Mouse (Mus musculus): ENCODE results near the gene Espnl. TPM values are rescaled to one million over a fixed set of nuclear protein-coding genes. Genes with fewer than 3 reads are reported as not detected.

Espnl gene
- polyA plus RNA-seq, 1 experiment from 2014 or later = not detected

GRCm38 (mm10) chr1:91309366-91310085 is 12.3 kb upstream of the Espnl start:
- Histone ChIP-seq H3K4me3 (ENCODE audit: low read depth, low read length) (no peak overlapping the region), H3K27me3 (ENCODE audit: control insufficient read depth, insufficient read depth, low read depth, low read length) (no peaks in the 10 kb centered on the region), H3K4me2 (ENCODE audit: low read depth, low read length) (no peak overlapping the region), H3K27ac (ENCODE audit: low read length) (peak overlapping the region; percentile 46; the same call in 1 of the 2 replicates), H3K9me3 (replicated peaks; ENCODE audit: control insufficient read depth, low read length) (no peaks in the 10 kb centered on the region), H3K9ac (ENCODE audit: low read depth, low read length) (no peak overlapping the region), H3K36me3 (ENCODE audit: control insufficient read depth, insufficient read depth) (peaks cover 56% of the 10 kb centered on the region), H3K4me1 (ENCODE audit: control insufficient read depth, low read depth, low read length) (no peaks in the 10 kb centered on the region)
- ATAC-seq (ENCODE audit: low read depth) = peak; percentile 68
- WGBS (ENCODE audit: insufficient replicate concordance) = 75% methylated on average over 13 of the region's 13 CpGs

- H3K27me3 ChIP-seq (ENCODE audit: control insufficient read depth, insufficient read depth, low read depth, low read length) = no peaks in the 10 kb centered on the region
- no peak overlapping the region for H3K9ac ChIP-seq (ENCODE audit: low read depth, low read length)
- no peak for ATAC-seq (ENCODE audit: low read depth)
- H3K4me1 ChIP-seq (ENCODE audit: control insufficient read depth, low read depth, low read length) = no peaks in the 10 kb centered on the region
- peaks cover 38% of the 10 kb centered on the region for H3K36me3 ChIP-seq (ENCODE audit: control insufficient read depth, insufficient read depth)
- H3K4me2 ChIP-seq (ENCODE audit: low read depth, low read length) = no peak overlapping the region
- no peaks in the 10 kb centered on the region for H3K9me3 ChIP-seq (replicated peaks; ENCODE audit: control insufficient read depth, low read length)
- H3K4me3 ChIP-seq (ENCODE audit: low read depth, low read length) = no peak overlapping the region
- H3K27ac ChIP-seq (ENCODE audit: low read length) = no peak overlapping the region
- WGBS (ENCODE audit: insufficient replicate concordance) = 83% methylated on average over 4 of the region's 4 CpGs
These were observed 9.6 kb upstream of the Espnl start for GRCm38 (mm10) chr1:91312273-91312672.

- H3K9ac ChIP-seq (ENCODE audit: low read depth, low read length) = no peak overlapping the region
- H3K36me3 ChIP-seq (ENCODE audit: control insufficient read depth, insufficient read depth) = peaks cover 32% of the 10 kb centered on the region
- H3K27ac ChIP-seq (ENCODE audit: low read length) = no peak overlapping the region
- H3K27me3 ChIP-seq (ENCODE audit: control insufficient read depth, insufficient read depth, low read depth, low read length) = no peaks in the 10 kb centered on the region
- H3K4me3 ChIP-seq (ENCODE audit: low read depth, low read length) = no peak overlapping the region
- no peak for ATAC-seq (ENCODE audit: low read depth)
- H3K4me1 ChIP-seq (ENCODE audit: control insufficient read depth, low read depth, low read length) = no peaks in the 10 kb centered on the region
- WGBS (ENCODE audit: insufficient replicate concordance) = 68% methylated on average over 5 of the region's 5 CpGs
- H3K4me2 ChIP-seq (ENCODE audit: low read depth, low read length) = no peak overlapping the region
- no peaks in the 10 kb centered on the region for H3K9me3 ChIP-seq (replicated peaks; ENCODE audit: control insufficient read depth, low read length)
These were observed 8.6 kb upstream of the Espnl start for GRCm38 (mm10) chr1:91313251-91313650.

GRCm38 (mm10) chr1:91317656-91318055 is 4.2 kb upstream of the Espnl start:
- 78% methylated on average over 6 of the region's 6 CpGs for WGBS (ENCODE audit: insufficient replicate concordance)
- H3K9me3 ChIP-seq (replicated peaks; ENCODE audit: control insufficient read depth, low read length) = no peaks in the 10 kb centered on the region
- no peak overlapping the region for H3K4me2 ChIP-seq (ENCODE audit: low read depth, low read length)
- peaks cover 7% of the 10 kb centered on the region for H3K4me1 ChIP-seq (ENCODE audit: control insufficient read depth, low read depth, low read length)
- no peak for ATAC-seq (ENCODE audit: low read depth)
- no peak overlapping the region for H3K9ac ChIP-seq (ENCODE audit: low read depth, low read length)
- H3K4me3 ChIP-seq (ENCODE audit: low read depth, low read length) = no peak overlapping the region
- peaks cover 6% of the 10 kb centered on the region for H3K36me3 ChIP-seq (ENCODE audit: control insufficient read depth, insufficient read depth)
- no peaks in the 10 kb centered on the region for H3K27me3 ChIP-seq (ENCODE audit: control insufficient read depth, insufficient read depth, low read depth, low read length)
- no peak overlapping the region for H3K27ac ChIP-seq (ENCODE audit: low read length)

GRCm38 (mm10) chr1:91324646-91325045 is 2.8 kb downstream of the Espnl start:
- Histone ChIP-seq H3K27ac (ENCODE audit: low read length) (no peak overlapping the region), H3K4me1 (ENCODE audit: control insufficient read depth, low read depth, low read length) (peaks cover 7% of the 10 kb centered on the region), H3K4me3 (ENCODE audit: low read depth, low read length) (no peak overlapping the region), H3K36me3 (ENCODE audit: control insufficient read depth, insufficient read depth) (no peaks in the 10 kb centered on the region), H3K4me2 (ENCODE audit: low read depth, low read length) (no peak overlapping the region), H3K9ac (ENCODE audit: low read depth, low read length) (no peak overlapping the region), H3K9me3 (replicated peaks; ENCODE audit: control insufficient read depth, low read length) (no peaks in the 10 kb centered on the region), H3K27me3 (ENCODE audit: control insufficient read depth, insufficient read depth, low read depth, low read length) (no peaks in the 10 kb centered on the region)
- 77% methylated on average over 2 of the region's 2 CpGs for WGBS (ENCODE audit: insufficient replicate concordance)
- ATAC-seq (ENCODE audit: low read depth) = no peak

- Histone ChIP-seq H3K4me3 (ENCODE audit: low read depth, low read length) (no peak overlapping the region), H3K4me2 (ENCODE audit: low read depth, low read length) (no peak overlapping the region), H3K27me3 (ENCODE audit: control insufficient read depth, insufficient read depth, low read depth, low read length) (no peaks in the 10 kb centered on the region), H3K9me3 (replicated peaks; ENCODE audit: control insufficient read depth, low read length) (no peaks in the 10 kb centered on the region), H3K27ac (ENCODE audit: low read length) (no peak overlapping the region), H3K36me3 (ENCODE audit: control insufficient read depth, insufficient read depth) (no peaks in the 10 kb centered on the region), H3K9ac (ENCODE audit: low read depth, low read length) (no peak overlapping the region), H3K4me1 (ENCODE audit: control insufficient read depth, low read depth, low read length) (peaks cover 7% of the 10 kb centered on the region)
- no peak for ATAC-seq (ENCODE audit: low read depth)
- WGBS (ENCODE audit: insufficient replicate concordance) = 39% methylated on average over 4 of the region's 4 CpGs
These were observed 3.7 kb downstream of the Espnl start for GRCm38 (mm10) chr1:91325488-91326042.

GRCm38 (mm10) chr1:91332102-91332501 is 10.2 kb downstream of the Espnl start:
- no peaks in the 10 kb centered on the region for H3K4me1 ChIP-seq (ENCODE audit: control insufficient read depth, low read depth, low read length)
- no peak for ATAC-seq (ENCODE audit: low read depth)
- no peaks in the 10 kb centered on the region for H3K9me3 ChIP-seq (replicated peaks; ENCODE audit: control insufficient read depth, low read length)
- H3K4me3 ChIP-seq (ENCODE audit: low read depth, low read length) = no peak overlapping the region
- H3K27me3 ChIP-seq (ENCODE audit: control insufficient read depth, insufficient read depth, low read depth, low read length) = no peaks in the 10 kb centered on the region
- 53% methylated on average over 4 of the region's 4 CpGs for WGBS (ENCODE audit: insufficient replicate concordance)
- H3K36me3 ChIP-seq (ENCODE audit: control insufficient read depth, insufficient read depth) = no peaks in the 10 kb centered on the region
- H3K4me2 ChIP-seq (ENCODE audit: low read depth, low read length) = no peak overlapping the region
- no peak overlapping the region for H3K9ac ChIP-seq (ENCODE audit: low read depth, low read length)
- no peak overlapping the region for H3K27ac ChIP-seq (ENCODE audit: low read length)

GRCm38 (mm10) chr1:91333582-91333981 is 11.7 kb downstream of the Espnl start:
- no peaks in the 10 kb centered on the region for H3K36me3 ChIP-seq (ENCODE audit: control insufficient read depth, insufficient read depth)
- H3K27ac ChIP-seq (ENCODE audit: low read length) = no peak overlapping the region
- H3K4me1 ChIP-seq (ENCODE audit: control insufficient read depth, low read depth, low read length) = no peaks in the 10 kb centered on the region
- H3K4me2 ChIP-seq (ENCODE audit: low read depth, low read length) = no peak overlapping the region
- no peak for ATAC-seq (ENCODE audit: low read depth)
- no peak overlapping the region for H3K9ac ChIP-seq (ENCODE audit: low read depth, low read length)
- no peaks in the 10 kb centered on the region for H3K27me3 ChIP-seq (ENCODE audit: control insufficient read depth, insufficient read depth, low read depth, low read length)
- H3K4me3 ChIP-seq (ENCODE audit: low read depth, low read length) = no peak overlapping the region
- no peaks in the 10 kb centered on the region for H3K9me3 ChIP-seq (replicated peaks; ENCODE audit: control insufficient read depth, low read length)

- H3K27ac ChIP-seq (ENCODE audit: low read length) = no peak overlapping the region
- 63% methylated on average over 7 of the region's 7 CpGs for WGBS (ENCODE audit: insufficient replicate concordance)
- H3K9ac ChIP-seq (ENCODE audit: low read depth, low read length) = no peak overlapping the region
- H3K9me3 ChIP-seq (replicated peaks; ENCODE audit: control insufficient read depth, low read length) = no peaks in the 10 kb centered on the region
- no peaks in the 10 kb centered on the region for H3K36me3 ChIP-seq (ENCODE audit: control insufficient read depth, insufficient read depth)
- peaks cover 2% of the 10 kb centered on the region; the same call in 1 of the 2 replicates for H3K27me3 ChIP-seq (ENCODE audit: control insufficient read depth, insufficient read depth, low read depth, low read length)
- H3K4me2 ChIP-seq (ENCODE audit: low read depth, low read length) = no peak overlapping the region
- H3K4me1 ChIP-seq (ENCODE audit: control insufficient read depth, low read depth, low read length) = no peaks in the 10 kb centered on the region
- no peak overlapping the region for H3K4me3 ChIP-seq (ENCODE audit: low read depth, low read length)
- ATAC-seq (ENCODE audit: low read depth) = no peak
These were observed 15.5 kb downstream of the Espnl start for GRCm38 (mm10) chr1:91337355-91337754.
